Mouse (Mus musculus) yolk sac, embryonic 10.5 days (tissue): ENCODE data around the gene Ogdh.
"Not testable (repeated sequence)": the region's sequence is repeated elsewhere in the genome, so short reads cannot be mapped to it uniquely, and the experiment has no call there.

Experiments used
- DNase-seq: peaks from one replicate; pipeline ENCODE4 v3.0.0-alpha.2; 2017; ENCODE audit warnings: low spot score

Gene Ogdh

DNA sequence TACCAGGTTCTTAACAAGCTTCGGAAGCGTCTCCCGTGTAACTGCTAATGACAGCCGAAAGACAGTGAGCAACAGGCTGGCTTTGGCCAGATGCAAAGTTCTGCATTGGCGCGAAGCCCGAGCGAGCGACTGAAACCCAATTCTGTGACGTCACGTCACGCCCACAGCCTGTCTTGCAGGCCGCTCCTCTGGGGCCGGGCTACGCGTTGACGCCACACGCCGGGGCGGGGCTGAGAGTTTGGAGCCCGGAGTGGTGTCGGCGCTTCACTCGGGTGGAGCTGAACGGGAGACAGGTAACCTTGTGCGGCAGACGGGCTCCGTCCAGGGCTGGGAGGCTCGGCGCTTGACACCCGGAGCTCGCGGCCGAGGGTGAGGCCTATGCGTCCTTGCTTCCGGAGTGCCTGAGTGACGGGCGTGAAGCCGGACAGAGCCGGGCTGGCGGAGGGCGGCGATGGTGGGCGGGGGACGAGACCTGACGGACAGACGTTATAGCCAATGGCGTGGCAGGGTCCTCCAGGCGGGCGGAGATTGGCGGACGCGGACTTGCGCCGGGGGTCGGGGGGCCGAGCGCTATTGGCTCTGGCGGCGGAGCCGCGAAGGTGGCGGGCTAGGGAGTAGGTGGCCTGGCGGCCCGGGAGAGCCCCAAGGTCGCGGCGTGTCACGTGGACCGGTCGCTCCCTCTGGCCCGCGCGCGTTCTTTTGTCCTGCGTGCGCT lies at the start of gene Ogdh:
Gene Ogdh, plus strand, starts transcription at position 233 of the 715 bp plus-strand sequence.
- peak; percentile 99 for DNase-seq

- no peak for DNase-seq
Measured at GRCm38 (mm10) chr11:6244707-6245106, 46.7 kb upstream of the Ogdh start.

DNA sequence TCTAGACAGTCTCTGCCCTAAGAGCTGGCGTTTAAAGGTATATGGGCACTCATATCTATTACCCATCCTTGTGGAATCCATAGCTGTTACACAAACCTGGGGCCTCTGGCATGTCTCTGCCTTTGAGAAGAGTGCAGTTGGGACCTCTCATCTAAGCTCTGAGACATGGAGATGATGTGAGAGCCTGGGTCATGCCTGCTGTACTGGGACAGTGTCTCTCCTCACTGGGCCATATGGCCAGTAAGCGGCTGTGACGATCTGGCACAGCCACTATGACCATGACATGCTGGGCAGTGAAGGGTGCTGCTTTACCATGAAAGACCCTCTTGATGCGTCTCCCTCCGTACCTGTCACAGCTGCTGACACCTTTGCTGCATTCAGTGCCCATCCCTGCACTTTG lies 39.2 kb upstream of the Ogdh start:
- DNase-seq, result no peak

- no peak for DNase-seq
Measured at GRCm38 (mm10) chr11:6252824-6253223, 38.6 kb upstream of the Ogdh start.

DNA sequence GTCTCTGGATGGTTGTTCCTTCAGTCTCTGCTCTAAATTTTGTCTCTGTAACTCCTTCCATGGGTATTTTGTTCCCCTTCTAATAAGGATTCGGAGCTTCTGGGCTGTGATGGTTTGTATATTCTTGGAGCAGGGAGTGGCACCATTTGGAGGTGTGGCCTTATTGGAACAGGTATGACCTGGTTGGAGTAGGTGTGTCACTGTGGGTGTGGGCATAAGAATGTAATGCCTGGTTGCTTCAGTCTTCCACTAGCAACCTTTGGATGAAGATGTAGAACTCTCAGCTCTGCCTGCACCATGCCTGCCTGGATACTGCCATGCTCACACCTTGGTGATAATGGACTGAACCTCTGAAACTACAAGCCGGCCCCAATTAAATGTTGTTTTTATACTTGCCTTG lies 36.8 kb upstream of the Ogdh start:
- not testable (repeated sequence) for DNase-seq

DNA sequence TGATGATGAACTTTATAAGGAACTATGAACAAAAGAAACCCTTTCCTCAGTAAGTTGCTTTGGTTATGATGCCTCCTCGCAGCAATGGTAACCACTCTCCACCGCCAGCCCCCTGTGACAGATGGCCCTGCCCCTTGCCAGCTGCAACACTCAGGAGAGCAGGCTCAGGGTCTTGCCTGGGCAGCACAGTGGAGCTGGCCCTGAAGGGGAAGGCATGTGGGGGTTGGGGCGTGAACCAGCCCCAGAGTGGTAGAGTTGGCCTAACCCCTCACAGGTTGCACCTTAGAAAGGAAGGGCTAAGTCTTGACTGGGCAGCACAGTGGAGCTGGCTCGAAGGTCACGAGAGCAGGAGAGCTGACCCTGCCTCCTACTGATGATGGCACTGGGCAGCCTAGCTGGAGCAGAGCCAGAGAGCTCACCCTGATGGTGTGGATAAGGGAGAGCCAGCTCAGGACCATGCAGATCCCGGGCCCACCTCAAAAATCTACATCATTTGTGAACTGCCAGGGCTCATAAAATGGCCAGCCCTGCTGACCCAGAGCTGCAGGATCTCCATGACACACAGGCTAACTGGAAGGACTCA lies 34.9 kb upstream of the Ogdh start:
- no peak for DNase-seq

DNA sequence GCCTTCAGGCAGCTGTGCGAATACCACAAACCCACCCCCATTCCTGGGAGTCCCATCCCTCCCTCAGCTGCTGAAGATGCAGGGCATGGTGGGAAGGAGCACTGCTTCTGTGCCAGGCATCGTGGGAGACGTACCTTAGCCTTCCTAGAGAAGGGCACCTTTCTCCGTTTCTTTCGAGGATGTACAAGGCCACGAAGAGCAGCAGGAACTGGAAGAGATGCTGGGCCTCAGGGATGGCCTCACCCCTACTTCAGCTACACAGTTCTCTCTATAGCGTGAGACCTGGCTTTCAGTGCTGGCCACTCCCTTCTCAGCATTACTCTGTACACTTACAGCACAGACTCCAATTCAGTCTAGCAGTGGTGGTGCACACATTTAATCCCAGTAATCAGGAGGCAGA lies 32.0 kb upstream of the Ogdh start:
- DNase-seq, result no peak

DNA sequence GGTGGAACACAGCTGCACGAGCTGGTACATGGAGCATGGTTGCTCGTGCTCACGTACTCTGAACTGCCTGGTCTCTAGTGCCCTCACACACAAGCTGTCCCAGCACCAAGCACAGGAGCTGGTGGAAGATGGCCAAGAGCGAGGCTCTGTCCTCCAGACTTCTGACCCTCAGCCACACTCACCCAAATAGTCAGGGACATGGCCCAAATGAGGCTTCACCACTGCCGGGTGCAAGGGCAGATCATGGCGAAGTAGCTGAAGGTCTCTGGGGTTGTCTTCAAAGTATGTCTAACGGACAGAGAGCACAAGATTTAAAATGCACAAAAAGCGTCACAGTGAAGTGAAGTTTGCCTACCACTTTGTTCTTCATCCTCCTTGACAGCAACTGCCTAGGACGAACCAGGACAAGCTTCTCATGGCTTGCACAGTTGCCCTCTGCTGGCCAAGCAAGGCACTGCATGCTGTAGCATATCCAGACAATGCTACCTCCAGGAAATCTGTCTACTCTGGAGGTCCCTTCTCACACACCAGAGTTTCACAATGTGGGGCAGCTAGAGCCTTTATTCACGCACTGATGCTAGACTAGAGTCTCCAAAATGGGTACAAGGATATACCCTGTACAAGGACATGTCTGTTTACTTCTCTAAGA lies 29.9 kb upstream of the Ogdh start:
- DNase-seq, result peak; percentile 62

GRCm38 (mm10) chr11:6266621-6267020 lies 24.8 kb upstream of the Ogdh start:
- no peak for DNase-seq

DNA sequence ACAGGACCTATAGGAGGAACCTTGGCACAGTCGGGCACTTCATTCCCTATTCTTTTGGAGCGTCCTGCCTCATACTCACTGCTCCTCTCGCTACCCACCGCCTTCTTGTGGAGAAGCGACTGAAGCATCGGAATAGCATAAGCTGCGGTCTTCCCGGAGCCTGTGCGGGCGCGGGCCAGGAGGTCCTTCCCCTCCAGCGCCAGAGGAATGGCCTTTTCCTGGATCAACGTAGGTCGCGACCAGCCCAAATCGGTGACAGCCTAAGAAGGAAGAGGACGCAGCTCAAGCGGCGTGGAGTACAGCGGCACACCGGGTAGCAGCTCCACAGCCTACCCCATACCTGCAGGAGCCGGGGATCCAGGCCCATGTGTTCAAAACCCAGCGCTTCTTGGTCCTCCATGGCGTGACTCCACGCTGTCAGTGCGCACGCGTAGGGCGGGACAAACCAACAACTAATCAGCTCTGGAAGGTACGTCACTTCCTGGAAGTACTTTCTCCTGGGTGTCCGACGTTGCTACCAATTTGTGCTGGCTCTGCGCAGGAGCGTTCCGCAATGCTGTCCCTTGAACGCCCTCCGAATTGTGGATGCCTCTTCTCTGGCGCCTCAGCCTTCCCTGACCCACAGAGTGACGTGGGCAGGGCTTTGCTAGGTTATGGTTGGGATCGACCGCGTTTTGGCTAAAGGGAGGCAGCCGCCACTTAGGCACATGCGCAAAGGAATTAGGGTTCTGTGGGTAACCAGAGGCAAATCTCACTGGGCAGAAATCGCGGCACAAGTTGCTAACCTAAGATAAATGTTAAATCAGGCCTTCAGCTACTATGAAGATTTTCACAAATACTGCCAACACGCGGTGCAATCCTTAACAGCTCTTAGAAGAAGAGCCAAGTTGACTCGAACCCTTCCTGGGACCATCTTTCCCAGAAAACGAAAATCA lies 23.8 kb upstream of the Ogdh start, which contains the start of gene Ddx56:
Gene Ddx56, minus strand, starts transcription at position 453 of the 935 bp plus-strand sequence.
- peak; percentile 92 for DNase-seq

DNA sequence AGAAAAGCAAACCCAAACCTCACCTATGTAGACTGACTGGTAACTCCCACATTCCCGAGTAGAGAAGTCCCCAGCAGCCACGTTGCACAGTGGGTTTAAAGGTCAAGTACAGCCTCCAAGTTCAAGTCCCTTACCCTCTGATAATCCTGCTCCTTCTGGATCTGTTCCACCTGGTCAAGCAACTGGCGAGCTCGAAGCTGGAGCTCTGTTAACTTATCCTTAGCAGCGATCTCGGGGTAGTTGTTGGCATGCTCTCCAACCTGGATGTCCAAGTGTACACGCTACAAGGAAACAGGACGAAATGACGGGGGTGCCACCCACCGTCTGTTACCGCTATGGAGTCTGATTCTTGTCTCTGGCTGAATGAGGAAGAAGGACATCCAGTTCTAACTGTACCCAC lies 17.8 kb upstream of the Ogdh start:
- no peak for DNase-seq

DNA sequence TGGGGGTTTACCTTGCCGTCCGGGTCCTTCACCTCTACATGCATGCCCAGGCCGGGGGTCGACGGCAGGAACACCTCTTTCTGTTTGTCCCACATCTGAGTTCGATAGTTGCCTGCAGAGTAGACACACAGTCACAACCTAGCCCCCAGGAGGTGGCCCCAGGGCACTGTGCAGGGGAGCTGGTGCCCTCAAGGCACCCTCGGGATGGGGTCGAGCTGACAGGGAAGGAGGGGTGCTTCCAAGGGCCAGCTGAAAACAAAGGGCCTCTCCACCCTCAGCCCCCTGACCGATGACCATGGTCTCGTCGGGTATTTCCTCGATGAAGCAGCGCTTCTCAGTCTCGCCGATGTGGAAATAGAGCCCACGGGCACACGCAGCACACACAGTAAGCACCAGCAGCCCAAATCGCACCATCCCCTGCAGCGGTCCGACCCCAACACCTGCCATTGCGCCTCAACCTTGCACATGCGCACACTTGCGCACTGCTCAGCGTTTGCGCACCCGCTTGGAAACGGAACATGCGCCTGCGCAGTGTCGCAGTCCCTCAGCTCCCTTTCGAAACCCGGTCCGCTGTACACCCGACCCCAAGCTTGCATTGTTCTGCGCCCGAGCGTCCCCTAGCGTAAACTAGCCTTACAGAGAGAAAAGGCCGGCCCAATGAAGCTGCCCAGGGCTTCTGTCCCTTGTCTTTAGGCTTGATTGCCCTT lies 16.9 kb upstream of the Ogdh start, which contains the start of gene Tmed4:
Gene Tmed4, minus strand, starts transcription at position 484 of the 707 bp plus-strand sequence.
- DNase-seq, result peak; percentile 94

DNA sequence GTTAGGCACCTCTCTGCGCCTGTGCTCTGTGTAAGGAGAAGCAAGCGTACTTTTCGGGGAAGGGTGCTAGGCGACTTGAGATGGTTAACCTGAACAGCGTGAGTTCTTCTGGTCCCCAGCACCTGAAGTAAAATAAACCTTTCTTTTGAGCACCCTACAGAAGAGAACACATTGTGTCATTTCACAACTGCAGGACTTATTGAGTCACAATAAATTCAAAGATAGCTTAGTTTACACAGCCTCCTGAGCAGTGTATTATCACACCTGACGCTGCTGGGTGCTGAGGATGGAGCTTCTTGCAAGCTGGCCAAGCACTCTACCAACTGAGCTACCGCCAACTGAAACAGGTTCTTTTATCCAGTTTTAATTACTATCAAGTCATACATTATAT lies 16.3 kb upstream of the Ogdh start:
- DNase-seq, result no peak

- no peak for DNase-seq
Measured at GRCm38 (mm10) chr11:6276466-6276865, 15.0 kb upstream of the Ogdh start.

DNA sequence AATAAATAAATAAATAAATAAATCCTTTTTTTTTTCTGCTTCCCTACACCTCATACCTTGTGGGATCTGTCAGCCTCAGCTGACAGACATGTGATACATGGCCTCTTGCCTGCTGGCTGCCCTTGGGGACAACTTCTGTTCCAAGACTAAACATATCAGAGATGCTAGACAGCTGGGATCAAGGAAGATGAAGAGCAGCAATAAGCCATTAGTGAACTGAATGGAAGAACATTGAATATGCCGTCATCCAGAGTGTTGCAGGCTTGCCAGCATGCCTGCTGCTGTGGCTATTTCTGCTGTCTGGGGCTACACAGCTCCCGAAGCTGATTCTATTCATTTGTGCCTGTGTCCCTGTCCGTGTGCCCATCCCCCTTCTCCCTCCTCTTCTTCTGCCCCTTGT lies 8.5 kb upstream of the Ogdh start:
- DNase-seq, result no peak

GRCm38 (mm10) chr11:6290138-6290537 lies 1.3 kb upstream of the Ogdh start:
- DNase-seq, result no peak

- DNase-seq, result no peak
Measured at GRCm38 (mm10) chr11:6290883-6291282, 550 bp upstream of the Ogdh start.

DNA sequence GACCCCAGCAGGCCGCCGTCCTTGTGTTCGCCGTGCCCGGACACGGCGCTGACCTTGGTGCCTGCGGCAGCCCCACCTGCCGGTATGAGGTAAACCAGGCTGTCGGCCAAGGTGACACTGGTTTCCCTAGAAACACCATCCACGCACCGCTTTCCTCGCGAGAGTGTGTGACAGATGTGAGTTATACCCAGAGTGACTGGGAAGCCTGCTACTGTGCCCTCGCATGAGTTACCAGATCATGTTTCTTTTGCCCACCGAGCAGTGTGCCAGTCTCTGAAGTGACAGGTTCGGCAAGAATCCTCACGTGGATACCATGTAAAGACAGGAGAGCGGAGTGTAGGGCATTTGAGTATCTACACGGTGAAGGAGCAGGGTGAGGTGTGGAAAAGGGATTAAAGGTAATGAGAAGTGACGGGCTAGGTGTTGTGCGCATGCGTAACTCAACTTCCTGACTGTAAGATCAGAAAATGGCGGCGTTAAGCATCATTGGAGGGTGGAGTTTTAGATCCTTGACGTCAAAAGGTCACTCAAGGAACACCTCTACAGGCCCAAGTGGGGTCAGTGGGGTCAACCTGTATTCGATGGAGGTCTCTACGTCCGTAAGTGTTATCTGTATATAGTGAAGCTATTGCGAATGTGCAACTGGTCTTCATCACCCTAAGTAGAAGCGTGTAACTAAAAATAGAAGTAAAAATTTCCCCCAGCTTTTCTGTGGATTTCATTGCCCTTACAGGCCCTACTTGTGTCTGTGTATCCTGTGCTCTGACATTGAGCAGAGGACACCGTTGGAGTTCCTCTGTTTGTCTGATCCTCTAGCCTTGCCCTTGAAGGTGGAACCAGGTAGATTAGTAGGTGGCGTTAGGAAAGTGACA lies 919 bp downstream of the Ogdh start:
- peak; percentile 80 for DNase-seq

DNA sequence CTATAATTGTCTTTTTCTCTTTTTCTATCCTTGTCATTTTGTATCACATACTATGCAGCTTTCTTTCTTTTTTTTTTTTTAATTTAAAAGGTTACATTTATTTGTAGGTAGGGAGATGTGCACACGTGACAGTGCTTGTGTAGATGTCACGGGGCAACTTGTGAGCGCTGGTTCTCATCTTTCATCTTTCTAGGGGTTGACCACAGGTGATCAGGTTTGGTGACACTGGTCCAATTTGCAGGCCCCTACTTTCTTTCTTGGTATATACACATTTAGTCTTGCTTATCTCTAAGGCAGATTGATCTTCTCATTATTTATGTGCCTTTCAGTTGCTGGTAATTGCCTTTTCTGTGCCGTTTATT lies 1.5 kb downstream of the Ogdh start:
- DNase-seq, result no peak

DNA sequence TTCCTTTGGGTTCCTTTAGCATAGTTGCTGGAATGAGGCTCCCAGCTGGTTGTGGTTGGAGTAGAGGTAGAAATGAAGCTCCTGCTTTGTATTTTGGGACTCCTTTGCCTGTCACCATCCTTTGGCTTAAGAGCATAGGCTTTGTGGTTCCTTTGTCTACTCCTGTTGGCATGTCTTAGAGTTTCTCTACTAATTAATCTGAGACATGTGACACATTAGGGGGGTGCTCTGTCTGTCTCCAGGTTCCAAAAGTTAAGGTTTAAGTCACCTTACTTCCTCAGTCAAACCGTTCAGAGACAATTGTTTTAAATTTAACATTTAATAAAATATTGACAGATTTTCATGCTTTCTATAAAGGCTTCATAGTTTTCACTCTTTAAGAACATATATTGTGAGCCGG lies 2.2 kb downstream of the Ogdh start:
- no peak for DNase-seq

DNA sequence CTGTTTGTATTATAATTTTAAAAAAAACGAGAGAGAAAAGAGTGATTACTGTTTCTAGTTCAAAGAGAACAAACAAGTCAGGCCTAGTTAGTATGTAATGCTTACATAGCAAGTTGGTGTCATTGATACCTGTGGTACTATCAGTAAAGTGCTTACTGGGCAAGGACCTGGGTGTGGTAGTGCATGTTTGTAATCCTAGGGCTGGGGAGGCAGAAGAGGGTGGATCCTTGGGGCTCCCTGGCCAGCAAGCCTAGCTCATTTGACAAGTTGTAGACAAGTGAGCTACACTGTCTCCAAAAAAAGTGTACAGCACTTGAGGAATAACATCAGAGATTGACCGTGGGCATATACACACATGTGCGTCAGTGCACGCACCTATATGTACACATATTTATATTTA lies 3.2 kb downstream of the Ogdh start:
- DNase-seq, result peak; percentile 28
